Mouse (Mus musculus) adrenal gland, postnatal 36 days (tissue): ENCODE measurements around the gene Atp5h. TPM values are rescaled to one million over a fixed set of nuclear protein-coding genes. Genes with fewer than 3 reads are reported as not detected.

Experiments used
- DNase-seq, 2 experiments: peaks; one replicate each; pipeline ENCODE4 v3.0.0; 2021; ENCODE audit warnings: mixed read lengths in 1 of 2
- microRNA-seq: library from miRNA; unstranded; fragments of <30 nt; microRNA quantifications from one replicate; pipeline ENCODE4 v1.2.0, GENCODE M21; 2021
- total RNA-seq, 2 experiments: library from RNA; stranded (reverse); gene quantifications; 2 replicates each; pipeline ENCODE4 v1.2.3; 2021

The Atp5h gene
- total RNA-seq, 2 experiments from 2014 or later, result 567 to 597 TPM

- peak in 1 of 2 experiments; percentile 15 for DNase-seq
Observed at GRCm38 (mm10) chr11:115366706-115367394, 52.9 kb downstream of the Atp5h start.

- no peak for DNase-seq
Observed at GRCm38 (mm10) chr11:115366039-115366705, 53.6 kb downstream of the Atp5h start.

Small RNA genes within 50 kb of the gene (microRNA-seq; reads per million reads assigned to microRNA genes)
- gene Mir3968, result not detected

Other genes starting within 250 kb of the Atp5h start
- gene Tmem104, start 232.5 kb downstream of the Atp5h start, total RNA-seq, result 10 to 100 TPM; 19.9 to 23.2 TPM
- 10 to 100 TPM; 26.7 to 29.4 TPM for gene Nat9, start 232.1 kb downstream of the Atp5h start, total RNA-seq
- gene Grin2c, start 152.7 kb downstream of the Atp5h start, total RNA-seq, result 1 to 10 TPM; 1.7 to 4.6 TPM
- gene Fdxr, start 142.9 kb downstream of the Atp5h start, total RNA-seq, result 1,000 to 10,000 TPM; 1,168 to 1,492 TPM
- gene Fads6, start 122.3 kb downstream of the Atp5h start, total RNA-seq, result 10 to 100 TPM; 47.5 to 75.9 TPM
- not detected for gene Otop2, start 112.8 kb downstream of the Atp5h start, total RNA-seq
- gene Ush1g, start 97.9 kb downstream of the Atp5h start, total RNA-seq, result under 1 TPM; 0.40 to 0.49 TPM
- gene Otop3, start 85.2 kb downstream of the Atp5h start, total RNA-seq, result not detected
- gene Hid1, start 52.2 kb downstream of the Atp5h start, total RNA-seq, result 10 to 100 TPM; 16.2 to 38.1 TPM
- gene Cdr2l, start 38.0 kb downstream of the Atp5h start, total RNA-seq, result 100 to 1,000 TPM in 1 of 2 experiments, 10 to 100 TPM in 1; 82.1 to 136 TPM
- 100 to 1,000 TPM; 147 to 162 TPM for gene Mrpl58, start 16.2 kb downstream of the Atp5h start, total RNA-seq
- 10 to 100 TPM; 43.8 to 70.0 TPM for gene Kctd2, start 166 bp upstream of the Atp5h start, total RNA-seq
- gene Trim80, start 20.6 kb upstream of the Atp5h start, total RNA-seq, result under 1 TPM in 1 of 2 experiments, not detected in 1; 0.17 TPM
- gene Slc16a5, start 42.5 kb upstream of the Atp5h start, total RNA-seq, result under 1 TPM in 1 of 2 experiments, not detected in 1; 0.53 TPM
- gene Armc7, start 55.7 kb upstream of the Atp5h start, total RNA-seq, result 1 to 10 TPM; 7.3 to 8.2 TPM
- gene Nt5c, start 71.9 kb upstream of the Atp5h start, total RNA-seq, result 100 to 1,000 TPM in 1 of 2 experiments, 10 to 100 TPM in 1; 98.5 to 161 TPM
- 100 to 1,000 TPM in 1 of 2 experiments, 10 to 100 TPM in 1; 80.5 to 106 TPM for gene Jpt1, start 94.4 kb upstream of the Atp5h start, total RNA-seq
- 100 to 1,000 TPM; 248 to 259 TPM for gene Sumo2, start 116.3 kb upstream of the Atp5h start, total RNA-seq
- 10 to 100 TPM; 44.0 to 44.8 TPM for gene Nup85, start 144.5 kb upstream of the Atp5h start, total RNA-seq
- gene Mrps7, start 184.0 kb upstream of the Atp5h start, total RNA-seq, result 100 to 1,000 TPM in 1 of 2 experiments, 10 to 100 TPM in 1; 97.7 to 102 TPM
- gene Gga3, start 184.1 kb upstream of the Atp5h start, total RNA-seq, result 10 to 100 TPM; 25.3 to 30.7 TPM
- 100 to 1,000 TPM in 1 of 2 experiments, 10 to 100 TPM in 1; 73.4 to 195 TPM for gene Mif4gd, start 193.0 kb upstream of the Atp5h start, total RNA-seq
- 10 to 100 TPM; 90.5 to 96.3 TPM for gene Slc25a19, start 208.3 kb upstream of the Atp5h start, total RNA-seq